Mouse (Mus musculus) brown adipose tissue, adult 24 weeks (tissue): ENCODE measurements around the gene Styxl1. TPM values are rescaled to one million over a fixed set of nuclear protein-coding genes. Genes with fewer than 3 reads are reported as not detected.

Experiments
- H3K27ac ChIP-seq: fragments of 200-500 bp; replicated peaks from 2 replicates; pipeline ENCODE4 v1.5.1; 2012; ENCODE audit warnings: low read depth, mild to moderate bottlenecking, low read length
- H3K4me1 ChIP-seq: fragments of 200-500 bp; 2 replicates; pipeline ENCODE4 v1.6.1; 2012; ENCODE audit warnings: low read length, mixed read lengths; ENCODE audit not compliant: control insufficient read depth, insufficient read depth, insufficient read length
- H3K4me3 ChIP-seq: fragments of 200-500 bp; 2 replicates; pipeline ENCODE4 v1.5.1; 2012; ENCODE audit warnings: low read depth, mild to moderate bottlenecking, low read length, moderate library complexity; ENCODE audit not compliant: insufficient read depth
- polyA plus RNA-seq: library from polyadenylated mRNA; stranded (reverse); fragments of >200 nt; gene quantifications from 2 replicates; pipeline ENCODE4 v1.2.4, GENCODE M21; 2012; ENCODE audit not compliant: missing spikeins, insufficient read depth, insufficient read length

Gene Styxl1
- polyA plus RNA-seq, 1 experiment = not detected

DNA sequence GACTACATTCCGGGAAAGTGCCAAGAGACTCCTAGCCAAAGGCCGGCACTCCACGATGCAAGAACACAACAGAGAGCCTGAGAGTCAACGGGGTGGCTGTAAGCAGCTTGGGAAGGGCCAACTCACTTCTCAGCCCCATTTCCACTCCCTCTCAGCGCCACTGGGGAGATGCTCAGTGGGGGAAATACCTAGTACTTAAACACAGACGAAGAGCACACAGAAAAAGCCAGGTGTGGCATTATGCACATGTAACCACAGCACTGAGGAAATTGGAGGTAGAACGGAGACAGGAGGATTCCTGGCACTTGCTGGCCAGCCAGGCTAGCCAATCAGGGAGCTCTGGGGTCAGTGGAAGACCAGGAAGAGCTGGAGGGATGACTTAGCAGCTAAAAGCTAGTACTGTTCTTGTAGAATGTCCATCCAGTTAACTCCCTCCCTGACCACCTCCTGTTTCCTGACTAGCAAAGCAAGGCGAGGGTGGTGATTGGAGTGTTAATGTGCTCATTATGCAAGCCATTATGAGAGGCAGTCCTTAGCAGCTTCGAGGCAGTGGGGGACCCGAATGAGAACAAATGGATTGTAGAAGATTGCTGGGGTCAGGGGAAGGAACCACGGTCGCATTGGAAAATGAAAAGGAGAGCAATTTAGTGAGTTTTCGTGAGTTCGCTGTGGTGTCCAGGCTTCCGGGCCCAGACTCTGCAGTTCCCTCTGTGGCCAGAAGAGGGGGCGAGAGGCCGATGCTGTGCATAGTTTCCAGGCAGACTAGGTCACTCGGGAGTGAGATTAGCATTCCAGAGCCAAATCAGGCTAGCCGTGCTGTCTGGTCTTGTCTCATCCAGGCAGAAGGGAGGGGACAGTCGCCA lies 16.0 kb upstream of the Styxl1 start:
- peak overlapping the region; percentile 67 for H3K4me3 ChIP-seq
- no peaks in the 10 kb centered on the region for H3K4me1 ChIP-seq
- peak overlapping the region; percentile 51; the same call in 1 of the 2 replicates for H3K27ac ChIP-seq

- Histone ChIP-seq H3K27ac (no peak overlapping the region), H3K4me3 (no peak overlapping the region), H3K4me1 (0 out of 2 replicates have a peak, but pooled peaks cover 10% of the 10 kb centered on the region)
Measured at GRCm38 (mm10) chr5:135782901-135783300, 4.7 kb upstream of the Styxl1 start.

DNA sequence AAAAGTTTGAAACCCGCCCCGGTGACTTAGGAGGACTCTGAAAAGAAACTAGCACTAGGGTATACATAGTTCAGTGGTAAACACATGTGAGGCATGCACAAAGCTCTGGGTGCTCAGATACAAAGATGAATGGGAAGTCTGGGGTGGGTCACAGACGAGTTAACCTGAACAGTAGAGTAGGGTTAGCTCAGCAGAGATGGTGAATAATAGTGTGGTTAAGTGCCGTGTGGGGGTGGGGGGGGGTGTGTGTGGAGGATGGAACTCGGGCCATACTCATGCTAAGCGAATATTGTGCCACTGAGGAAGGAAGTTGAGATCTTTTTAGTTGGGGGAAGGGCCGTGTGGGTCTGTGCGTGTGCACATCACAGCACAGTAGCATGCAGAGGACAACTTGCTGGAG lies 2.1 kb upstream of the Styxl1 start:
- Histone ChIP-seq H3K27ac (no peak overlapping the region), H3K4me1 (peaks cover 14% of the 10 kb centered on the region), H3K4me3 (peak overlapping the region; percentile 47)

GRCm38 (mm10) chr5:135778471-135779445 lies 573 bp upstream of the Styxl1 start, which contains the start of gene Mdh2:
Gene Mdh2, plus strand, starts transcription at chr5:135778480.
- Histone ChIP-seq H3K4me3 (peak within 1 kb of the TSS; percentile 93), H3K4me1 (peaks cover 16% of the 10 kb centered on the region)

GRCm38 (mm10) chr5:135776546-135776945 lies 1.6 kb downstream of the Styxl1 start:
- H3K27ac ChIP-seq = no peak overlapping the region
- H3K4me3 ChIP-seq = no peak overlapping the region; the same call in 1 of the 2 replicates
- peaks cover 16% of the 10 kb centered on the region for H3K4me1 ChIP-seq

More at GRCm38 (mm10) chr5:135778471-135779445, 573 bp upstream of the Styxl1 start, which contains the start of gene Mdh2:
- H3K27ac ChIP-seq = peak within 1 kb of the TSS; percentile 93

DNA sequence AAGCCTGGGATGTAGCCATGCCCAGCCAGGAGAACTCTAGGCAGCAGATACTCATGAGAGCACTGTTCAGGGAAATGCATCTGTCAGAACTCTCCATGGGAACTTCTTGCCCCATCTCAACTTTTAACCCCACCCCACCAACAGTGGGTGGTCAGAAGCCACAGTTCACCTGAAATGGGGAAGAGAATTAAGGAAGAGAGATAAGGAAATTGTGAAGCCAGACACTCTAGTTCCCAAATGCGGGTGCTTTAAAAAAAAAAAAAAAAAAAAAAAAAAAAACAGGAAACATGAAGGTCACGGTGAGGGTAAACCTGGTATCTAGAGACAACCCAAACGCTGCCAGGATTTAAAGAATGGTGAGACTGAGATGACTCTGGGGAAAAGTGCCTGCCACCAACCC lies 5.7 kb downstream of the Styxl1 start:
- Histone ChIP-seq H3K4me1 (peaks cover 4% of the 10 kb centered on the region), H3K4me3 (no peak overlapping the region), H3K27ac (no peak overlapping the region)

- H3K4me3 ChIP-seq = no peak overlapping the region
- no peak overlapping the region for H3K27ac ChIP-seq
- peaks cover 2% of the 10 kb centered on the region; the same call in 1 of the 2 replicates for H3K4me1 ChIP-seq
Measured at GRCm38 (mm10) chr5:135764971-135765370, 13.2 kb downstream of the Styxl1 start.

GRCm38 (mm10) chr5:135763526-135763925 lies 14.7 kb downstream of the Styxl1 start:
- Histone ChIP-seq H3K4me3 (no peak overlapping the region), H3K4me1 (peaks cover 2% of the 10 kb centered on the region; the same call in 1 of the 2 replicates), H3K27ac (no peak overlapping the region)

- peaks cover 2% of the 10 kb centered on the region; the same call in 1 of the 2 replicates for H3K4me1 ChIP-seq
- H3K27ac ChIP-seq = peak overlapping the region; percentile 97
- no peak overlapping the region for H3K4me3 ChIP-seq
Measured at GRCm38 (mm10) chr5:135761881-135762280, 16.3 kb downstream of the Styxl1 start.

GRCm38 (mm10) chr5:135751595-135751994 lies 26.6 kb downstream of the Styxl1 start:
- no peak overlapping the region for H3K4me3 ChIP-seq
- H3K27ac ChIP-seq = no peak overlapping the region
- H3K4me1 ChIP-seq = no peaks in the 10 kb centered on the region

- Histone ChIP-seq H3K4me3 (no peak overlapping the region), H3K27ac (no peak overlapping the region), H3K4me1 (no peaks in the 10 kb centered on the region)
Measured at GRCm38 (mm10) chr5:135751041-135751440, 27.1 kb downstream of the Styxl1 start.

- Histone ChIP-seq H3K4me1 (no peaks in the 10 kb centered on the region; the same call in 1 of the 2 replicates), H3K27ac (peak overlapping the region; percentile 87), H3K4me3 (peak overlapping the region; percentile 57)
Measured at GRCm38 (mm10) chr5:135744742-135745141, 33.4 kb downstream of the Styxl1 start.

DNA sequence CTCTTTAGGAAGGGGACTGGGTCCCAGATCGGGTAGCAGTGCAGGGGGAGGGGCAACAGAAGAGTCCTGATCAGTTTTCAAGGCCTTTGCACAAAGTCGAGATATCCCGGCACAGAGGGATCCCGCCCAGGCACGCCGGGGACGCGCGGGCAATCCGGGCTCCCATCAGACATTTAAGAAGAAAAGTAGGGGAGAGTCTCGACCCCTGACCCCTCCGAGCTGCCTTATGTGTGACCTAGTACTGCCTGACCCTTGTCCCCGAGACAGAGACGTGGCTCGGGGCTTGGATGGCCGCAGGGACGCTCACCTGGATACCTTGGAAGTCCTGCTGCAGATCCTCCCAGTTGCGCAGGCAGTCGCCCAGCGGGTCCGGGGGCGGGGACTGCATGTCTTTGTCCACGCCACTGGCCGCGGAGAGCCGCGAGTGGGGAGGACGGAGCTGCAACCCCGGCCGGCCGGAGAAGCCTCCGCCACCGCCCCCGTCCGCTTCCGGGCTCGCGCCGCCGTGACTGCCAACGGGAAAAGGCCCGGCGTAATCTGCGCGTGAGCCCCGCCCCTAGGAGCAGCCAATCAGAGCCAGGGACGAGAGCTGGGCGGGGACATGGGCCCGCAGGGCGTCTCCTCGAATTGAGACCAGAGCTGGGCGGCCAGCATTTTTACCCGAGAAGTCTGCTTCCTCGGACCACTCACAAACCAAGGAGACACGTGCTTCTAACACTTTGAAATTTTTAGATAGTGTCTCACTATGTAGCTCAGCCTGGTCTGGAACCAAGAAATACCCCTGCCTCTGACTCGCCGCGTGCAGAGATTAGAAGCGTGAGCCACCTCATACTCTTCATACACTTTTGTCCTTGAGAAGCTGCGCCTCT lies 34.2 kb downstream of the Styxl1 start, which contains the start of gene Tmem120a:
Gene Tmem120a (minus strand): TSS at position 708 of the 869 bp plus-strand sequence.
- no peaks in the 10 kb centered on the region; the same call in 1 of the 2 replicates for H3K4me1 ChIP-seq
- peak within 1 kb of the TSS; percentile 90 for H3K4me3 ChIP-seq
- peak within 1 kb of the TSS; percentile 87 for H3K27ac ChIP-seq
